Mouse (Mus musculus): ENCODE measurements around the gene Prkg1. TPM values are rescaled to one million over a fixed set of nuclear protein-coding genes. Genes with fewer than 3 reads are reported as not detected.

Prkg1 gene
- total and polyA plus RNA-seq, 3 experiments, result not detected

DNA sequence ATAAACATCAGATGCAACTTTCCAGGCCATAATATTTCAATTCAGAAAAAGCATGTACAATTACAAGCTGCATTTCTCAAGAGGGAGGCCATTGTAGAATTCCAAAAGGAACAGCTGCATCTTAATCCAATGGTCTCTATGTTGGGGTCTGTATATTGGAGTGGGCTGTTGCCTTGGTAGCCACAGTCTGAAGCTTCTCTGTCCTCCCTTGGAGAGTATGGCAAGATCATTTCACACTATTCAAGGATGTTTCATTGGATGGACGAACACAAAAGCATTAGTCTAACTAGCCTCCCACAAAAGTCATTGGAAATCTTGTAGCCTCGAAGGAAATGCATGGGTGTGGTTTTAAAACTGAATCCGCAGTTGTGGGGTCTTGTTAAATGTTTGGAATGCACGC, 187.7 kb downstream of the Prkg1 start:
- Histone ChIP-seq H3K36me3 (ENCODE audit: control insufficient read depth in 1 of 2, insufficient read depth in 2 of 2, low read length in 2 of 2) (no peaks in the 10 kb centered on the region), H3K9me3 (replicated peaks; ENCODE audit: insufficient read depth, low read length) (no peaks in the 10 kb centered on the region), H3K27me3 (ENCODE audit: control insufficient read depth in 1 of 2, insufficient read depth in 2 of 2, low read length in 2 of 2) (no peaks in the 10 kb centered on the region), H3K4me1 (ENCODE audit: control insufficient read depth in 1 of 2, insufficient read depth in 2 of 2, low read length in 2 of 2) (no peaks in the 10 kb centered on the region), H3K79me2 (ENCODE audit: control insufficient read depth, insufficient read depth, low read length, poor library complexity) (no peaks in the 10 kb centered on the region), H3K27ac (ENCODE audit: control insufficient read depth, low read depth, low read length) (no peak overlapping the region), H3K9ac (ENCODE audit: control insufficient read depth, low read depth, low read length, poor library complexity, severe bottlenecking) (no peak overlapping the region), H3K4me3 (ENCODE audit: control insufficient read depth in 1 of 2, insufficient read depth in 1 of 2, low read depth in 2 of 2, low read length in 2 of 2) (no peak overlapping the region)
- DNase-seq (ENCODE audit: low read depth, low spot score), result no peak
- TF ChIP-seq ZMIZ1 (IDR thresholded peaks at IDR 0.05; ENCODE audit: low read depth, low read length) (no peak), POLR2AphosphoS2 (IDR thresholded peaks at IDR 0.05; ENCODE audit: low read length) (no peak), BHLHE40 (IDR thresholded peaks at IDR 0.05; ENCODE audit: borderline replicate concordance, low read depth, low read length) (no peak), ZNF384 (IDR thresholded peaks at IDR 0.05; ENCODE audit: low read depth, low read length) (no peak), MAZ (IDR thresholded peaks at IDR 0.05; ENCODE audit: low read depth, low read length) (no peak), ETS1 (IDR thresholded peaks at IDR 0.05; ENCODE audit: low read depth, low read length) (no peak), TBP (IDR thresholded peaks at IDR 0.05; ENCODE audit: low read depth, low read length) (no peak)

GRCm38 (mm10) chr19:31564329-31564728, 200.5 kb downstream of the Prkg1 start:
- Histone ChIP-seq H3K36me3 (ENCODE audit: control insufficient read depth in 1 of 2, insufficient read depth in 2 of 2, low read length in 2 of 2) (no peaks in the 10 kb centered on the region), H3K9me3 (replicated peaks; ENCODE audit: insufficient read depth, low read length) (no peaks in the 10 kb centered on the region), H3K9ac (ENCODE audit: control insufficient read depth, low read depth, low read length, poor library complexity, severe bottlenecking) (no peak overlapping the region), H3K27me3 (ENCODE audit: control insufficient read depth in 1 of 2, insufficient read depth in 2 of 2, low read length in 2 of 2) (no peaks in the 10 kb centered on the region), H3K79me2 (ENCODE audit: control insufficient read depth, insufficient read depth, low read length, poor library complexity) (no peaks in the 10 kb centered on the region), H3K4me3 (ENCODE audit: control insufficient read depth in 1 of 2, insufficient read depth in 1 of 2, low read depth in 2 of 2, low read length in 2 of 2) (no peak overlapping the region), H3K4me1 (ENCODE audit: control insufficient read depth in 1 of 2, insufficient read depth in 2 of 2, low read length in 2 of 2) (no peaks in the 10 kb centered on the region), H3K27ac (ENCODE audit: control insufficient read depth, low read depth, low read length) (no peak overlapping the region)
- TF ChIP-seq SIN3A (IDR thresholded peaks at IDR 0.05; ENCODE audit: low read length) (no peak), MAZ (IDR thresholded peaks at IDR 0.05; ENCODE audit: low read depth, low read length) (no peak), CTCF (IDR thresholded peaks at IDR 0.05 in 2 of 3, conservative IDR thresholded peaks at IDR 0.05 in 1 of 3; ENCODE audit: control insufficient read depth in 1 of 3, insufficient read depth in 1 of 3, low read depth in 2 of 3, low read length in 3 of 3, poor library complexity in 1 of 3, severe bottlenecking in 1 of 3) (no peak), GABPA (IDR thresholded peaks at IDR 0.05; ENCODE audit: low read depth, low read length) (no peak), RAD21 (IDR thresholded peaks at IDR 0.05; ENCODE audit: low read depth, low read length) (no peak), CHD2 (IDR thresholded peaks at IDR 0.05; ENCODE audit: low read length) (no peak), GATA1 (IDR thresholded peaks at IDR 0.05; ENCODE audit: low read depth, low read length) (no peak), MXI1 (IDR thresholded peaks at IDR 0.05; ENCODE audit: low read depth, low read length) (no peak), POLR2A (IDR thresholded peaks at IDR 0.05; ENCODE audit: control insufficient read depth in 1 of 2, insufficient read depth in 1 of 2, low read depth in 1 of 2, low read length in 2 of 2, poor library complexity in 1 of 2) (no peak), MEF2A (IDR thresholded peaks at IDR 0.05; ENCODE audit: extremely low read depth, insufficient replicate concordance, low read depth, low read length, poor library complexity, severe bottlenecking) (no peak), UBTF (IDR thresholded peaks at IDR 0.05; ENCODE audit: borderline replicate concordance, insufficient read depth, low read depth, low read length) (no peak), MYC (IDR thresholded peaks at IDR 0.05; ENCODE audit: low read depth, low read length) (no peak), USF2 (IDR thresholded peaks at IDR 0.05; ENCODE audit: borderline replicate concordance in 1 of 2, insufficient read depth in 1 of 2, low read depth in 1 of 2, low read length in 2 of 2) (no peak), MAFK (IDR thresholded peaks at IDR 0.05; ENCODE audit: borderline replicate concordance, low read depth, low read length) (no peak), POLR2AphosphoS2 (IDR thresholded peaks at IDR 0.05; ENCODE audit: low read length) (no peak), TAL1 (IDR thresholded peaks at IDR 0.05; ENCODE audit: low read length) (no peak)
- DNase-seq (ENCODE audit: low read depth, low spot score), result no peak

All from MEL (cell line).